Mouse (Mus musculus) cerebellum, adult 2 months (tissue): ENCODE data around the gene Rfx3.

Experiments
- CTCF ChIP-seq: fragments of 200-500 bp; IDR thresholded peaks from 2 replicates; pipeline ENCODE4 v1.5.1; 2011; ENCODE audit warnings: low read depth, mild to moderate bottlenecking, control low read depth, low read length, moderate library complexity, borderline replicate concordance; ENCODE audit not compliant: insufficient read depth
- POLR2A ChIP-seq: fragments of 200-500 bp; IDR thresholded peaks from 2 replicates; pipeline ENCODE4 v1.6.1; 2011; ENCODE audit warnings: low read length, control low read depth, borderline replicate concordance; ENCODE audit not compliant: insufficient read depth

GRCm38 (mm10) chr19:27716274-27716673 lies 294.7 kb downstream of the Rfx3 start:
- TF ChIP-seq CTCF: no peak
- no peak for TF ChIP-seq POLR2A
